Mouse (Mus musculus) intestine, embryonic 16.5 days (tissue): ENCODE results near the gene Grk3. TPM values are rescaled to one million over a fixed set of nuclear protein-coding genes. Genes with fewer than 3 reads are reported as not detected.

Source experiments
- ATAC-seq: fragments of 200-750 bp; cut with Nextera tagmentation; 2 replicates; pipeline ENCODE4 v1.8.0; 2017; ENCODE audit warnings: moderate TSS enrichment, moderate library complexity
- H3K27ac ChIP-seq: fragments of 300-500 bp; sonication (generic); 2 replicates; pipeline ENCODE4 v1.5.1; 2014; ENCODE audit warnings: mild to moderate bottlenecking, low read length
- H3K27me3 ChIP-seq: fragments of 300-500 bp; sonication (generic); replicated peaks from 2 replicates; pipeline ENCODE4 v1.6.1; 2014; ENCODE audit warnings: low read length, control low read depth, mixed read lengths; ENCODE audit not compliant: control insufficient read depth, insufficient read depth
- H3K36me3 ChIP-seq: fragments of 300-500 bp; sonication (generic); 2 replicates; pipeline ENCODE4 v1.6.1; 2014; ENCODE audit warnings: low read length, control low read depth; ENCODE audit not compliant: control insufficient read depth, insufficient read depth
- H3K4me1 ChIP-seq: fragments of 300-500 bp; sonication (generic); 2 replicates; pipeline ENCODE4 v1.6.1; 2014; ENCODE audit warnings: low read length, control low read depth, mixed read lengths; ENCODE audit not compliant: control insufficient read depth, insufficient read depth
- H3K4me2 ChIP-seq: fragments of 300-500 bp; sonication (generic); 2 replicates; pipeline ENCODE4 v1.6.1; 2014; ENCODE audit warnings: low read depth, low read length, control low read depth
- H3K4me3 ChIP-seq: fragments of 300-500 bp; sonication (generic); 2 replicates; pipeline ENCODE4 v1.5.1; 2014; ENCODE audit warnings: mild to moderate bottlenecking, low read length
- H3K9ac ChIP-seq: fragments of 300-500 bp; sonication (generic); 2 replicates; pipeline ENCODE4 v1.6.1; 2014; ENCODE audit warnings: low read depth, low read length
- H3K9me3 ChIP-seq: fragments of 300-500 bp; sonication (generic); 2 replicates; pipeline ENCODE4 v1.6.1; 2016; ENCODE audit warnings: low read length, control low read depth; ENCODE audit not compliant: control insufficient read depth
- WGBS: fragments of 180-500 bp; shearing (Covaris S2); extraction: QIAGEN DNeasy Blood & Tissue Kit; methylation state at CpG from one replicate; pipeline ENCODE4 v1.1.7; 2014; 5-methylcytosine and 5-hydroxymethylcytosine counted together
- polyA plus RNA-seq: library from polyadenylated mRNA; unstranded; fragments of >200 nt; fragmentation: Nextera tagmentation; extraction: Ambion mirVana; gene quantifications from 2 replicates; pipeline ENCODE4 v1.2.1, GENCODE M21; 2015

The Grk3 gene
- polyA plus RNA-seq, result 10.6 and 11.9 TPM in 2 replicates

GRCm38 (mm10) chr5:113015236-113016061 is at the start of gene Grk3:
TSS of gene Grk3 (minus strand) at chr5:113015791.
- Histone ChIP-seq H3K27me3 (no peaks in the 10 kb centered on the region), H3K4me3 (peak within 1 kb of the TSS; percentile 68), H3K36me3 (no peaks in the 10 kb centered on the region), H3K4me2 (peak within 1 kb of the TSS; percentile 61), H3K9me3 (no peaks in the 10 kb centered on the region), H3K9ac (peak within 1 kb of the TSS; percentile 80), H3K27ac (peak within 1 kb of the TSS; percentile 66), H3K4me1 (peaks cover 11% of the 10 kb centered on the region)
- 3% methylated on average over 41 of the region's 52 CpGs for WGBS
- peak; percentile 89 for ATAC-seq

GRCm38 (mm10) chr5:113054308-113054707 is 38.7 kb upstream of the Grk3 start:
- Histone ChIP-seq H3K36me3 (no peaks in the 10 kb centered on the region), H3K4me1 (no peaks in the 10 kb centered on the region), H3K9ac (no peak overlapping the region), H3K9me3 (no peaks in the 10 kb centered on the region), H3K4me3 (no peak overlapping the region), H3K27ac (no peak overlapping the region), H3K27me3 (no peaks in the 10 kb centered on the region), H3K4me2 (no peak overlapping the region)
- ATAC-seq, result peak; percentile 58
- 5% methylated on average over 16 of the region's 16 CpGs for WGBS

GRCm38 (mm10) chr5:113050581-113051185 is 35.1 kb upstream of the Grk3 start:
- H3K36me3 ChIP-seq, result no peaks in the 10 kb centered on the region
- H3K4me3 ChIP-seq, result no peak overlapping the region
- WGBS, result 60% methylated on average over 7 of the region's 7 CpGs
- H3K27me3 ChIP-seq, result no peaks in the 10 kb centered on the region
- H3K4me2 ChIP-seq, result no peak overlapping the region
- no peaks in the 10 kb centered on the region for H3K4me1 ChIP-seq
- ATAC-seq, result no peak
- H3K9ac ChIP-seq, result no peak overlapping the region
- no peaks in the 10 kb centered on the region; the same call in 1 of the 2 replicates for H3K9me3 ChIP-seq
- no peak overlapping the region for H3K27ac ChIP-seq

GRCm38 (mm10) chr5:113049876-113050275 is 34.3 kb upstream of the Grk3 start:
- Histone ChIP-seq H3K4me2 (no peak overlapping the region), H3K9me3 (no peaks in the 10 kb centered on the region; the same call in 1 of the 2 replicates), H3K27ac (no peak overlapping the region), H3K9ac (no peak overlapping the region), H3K36me3 (no peaks in the 10 kb centered on the region), H3K4me1 (no peaks in the 10 kb centered on the region), H3K4me3 (no peak overlapping the region), H3K27me3 (no peaks in the 10 kb centered on the region)
- no peak for ATAC-seq

GRCm38 (mm10) chr5:113045511-113046273 is 30.1 kb upstream of the Grk3 start:
- Histone ChIP-seq H3K4me3 (no peak overlapping the region), H3K27ac (no peak overlapping the region), H3K36me3 (no peaks in the 10 kb centered on the region), H3K4me1 (0 out of 2 replicates have a peak, but pooled peaks cover 3% of the 10 kb centered on the region), H3K9me3 (no peaks in the 10 kb centered on the region; the same call in 1 of the 2 replicates), H3K9ac (no peak overlapping the region), H3K27me3 (no peaks in the 10 kb centered on the region), H3K4me2 (no peak overlapping the region)
- 88% methylated on average over 10 of the region's 10 CpGs for WGBS
- ATAC-seq, result no peak

- H3K4me3 ChIP-seq, result no peak overlapping the region
Measured at GRCm38 (mm10) chr5:113043531-113043930, 27.9 kb upstream of the Grk3 start.

GRCm38 (mm10) chr5:113041567-113042071 is 26.0 kb upstream of the Grk3 start:
- Histone ChIP-seq H3K9me3 (no peaks in the 10 kb centered on the region; the same call in 1 of the 2 replicates), H3K4me1 (0 out of 2 replicates have a peak, but pooled peaks cover 3% of the 10 kb centered on the region), H3K27ac (no peak overlapping the region), H3K36me3 (no peaks in the 10 kb centered on the region), H3K4me3 (no peak overlapping the region), H3K27me3 (no peaks in the 10 kb centered on the region), H3K4me2 (no peak overlapping the region), H3K9ac (no peak overlapping the region)
- 16% methylated on average over 5 of the region's 5 CpGs for WGBS
- peak; percentile 36; the same call in 1 of the 2 replicates for ATAC-seq

More at GRCm38 (mm10) chr5:113043531-113043930, 27.9 kb upstream of the Grk3 start:
- H3K27ac ChIP-seq, result no peak overlapping the region
- no peak overlapping the region for H3K4me2 ChIP-seq
- 0 out of 2 replicates have a peak, but pooled peaks cover 3% of the 10 kb centered on the region for H3K4me1 ChIP-seq
- H3K9me3 ChIP-seq, result no peaks in the 10 kb centered on the region; the same call in 1 of the 2 replicates
- no peak overlapping the region for H3K9ac ChIP-seq
- ATAC-seq, result no peak
- H3K36me3 ChIP-seq, result no peaks in the 10 kb centered on the region
- no peaks in the 10 kb centered on the region for H3K27me3 ChIP-seq
- 83% methylated on average over 8 of the region's 8 CpGs for WGBS

GRCm38 (mm10) chr5:113040776-113041175 is 25.2 kb upstream of the Grk3 start:
- Histone ChIP-seq H3K27ac (no peak overlapping the region), H3K27me3 (no peaks in the 10 kb centered on the region), H3K4me3 (no peak overlapping the region), H3K9ac (no peak overlapping the region), H3K36me3 (no peaks in the 10 kb centered on the region), H3K4me1 (peaks cover 8% of the 10 kb centered on the region; the same call in 1 of the 2 replicates), H3K9me3 (no peaks in the 10 kb centered on the region), H3K4me2 (no peak overlapping the region)
- no peak for ATAC-seq
- WGBS, result 53% methylated on average over 6 of the region's 6 CpGs

GRCm38 (mm10) chr5:113038601-113039000 is 23.0 kb upstream of the Grk3 start:
- Histone ChIP-seq H3K9ac (no peak overlapping the region), H3K9me3 (no peaks in the 10 kb centered on the region), H3K4me2 (no peak overlapping the region), H3K4me1 (peaks cover 17% of the 10 kb centered on the region), H3K36me3 (no peaks in the 10 kb centered on the region), H3K4me3 (no peak overlapping the region), H3K27me3 (no peaks in the 10 kb centered on the region), H3K27ac (no peak overlapping the region)
- WGBS, result 85% methylated on average over 6 of the region's 6 CpGs
- no peak for ATAC-seq
